Mouse (Mus musculus): ENCODE data around the gene Ddx6.

DNA sequence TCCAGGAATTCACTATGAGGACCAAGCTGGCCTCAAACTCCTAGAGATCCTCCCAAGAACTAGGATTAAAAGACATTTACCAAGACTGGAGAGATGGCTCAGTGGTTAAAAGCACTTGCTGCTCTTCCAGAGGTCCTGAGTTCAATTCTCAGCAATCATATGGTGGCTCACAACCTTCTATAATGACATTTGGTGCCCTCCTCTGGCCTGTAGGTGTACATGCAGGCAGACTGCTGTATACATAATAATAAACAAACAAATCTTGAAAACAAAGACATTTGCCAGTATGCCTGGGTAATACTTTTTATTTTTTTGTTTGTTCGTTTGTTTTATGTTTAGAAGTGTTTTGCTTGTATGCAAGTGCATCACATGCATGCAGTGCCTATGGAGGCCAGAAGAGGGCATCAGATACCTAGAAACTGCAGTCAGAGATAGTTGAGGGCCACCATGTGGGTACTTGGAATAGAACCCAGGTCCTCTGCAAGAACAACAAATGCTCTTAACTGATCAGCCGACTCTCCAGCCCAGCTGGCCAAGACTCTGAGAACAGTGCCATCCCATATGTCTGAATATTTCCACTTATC lies 73.7 kb downstream of the Ddx6 start:
- no peak; the same call in 1 of the 2 replicates for TF ChIP-seq CTCF (IDR thresholded peaks at IDR 0.05; ENCODE audit: control insufficient read depth, insufficient read depth, low read length)
- TF ChIP-seq POLR2A (IDR thresholded peaks at IDR 0.05; ENCODE audit: borderline replicate concordance, control insufficient read depth, low read depth, low read length): no peak
